Mouse (Mus musculus): ENCODE results near the gene Cpn2.

- TF ChIP-seq CTCF (IDR thresholded peaks at IDR 0.05; ENCODE audit: low read depth) (no peak), EP300 (IDR thresholded peaks at IDR 0.05; ENCODE audit: low read depth) (no peak)
Observed at GRCm38 (mm10) chr16:30280676-30281297, 13.5 kb upstream of the Cpn2 start.

Measured in liver, embryonic 14.5 days (tissue).